ENCODE assay signal across 15 mouse cellular contexts in genomic region chrX:101732644-101733043, GRCm38 (mm10). TPM values are rescaled to one million over a fixed set of nuclear protein-coding genes. Genes with fewer than 3 reads are reported as not detected.
"Had no signal": no experiment of that assay in that cellular context is flagged by ENCODE, and none has a peak within 500 bp of the region (broad histone marks: within the 10 kb centered on the region; RNA-seq: fewer than 3 reads in every experiment).

No protein-coding gene starts in this region.

- H3K4me2 ChIP-seq: hindbrain, embryonic 13.5 days; limb, embryonic 12.5 days; liver, embryonic 13.5 days; lung, embryonic 15.5 days; midbrain, embryonic 13.5 days; stomach, embryonic 15.5 days had no signal

- DNase-seq: kidney, adult 9 months; kidney, postnatal 4 days; liver; liver, embryonic 13.5 days; liver, postnatal 0 days; lung, postnatal 14 days; right cerebral cortex, adult 18-20 months; right cerebral cortex, postnatal 25 days; thymus, postnatal 36 days had no signal

- H3K4me3 ChIP-seq: hindbrain, embryonic 13.5 days; limb, embryonic 12.5 days; liver, embryonic 13.5 days; lung, embryonic 15.5 days; midbrain, embryonic 13.5 days; stomach, embryonic 15.5 days had no signal

- H3K9me3 ChIP-seq: hindbrain, embryonic 13.5 days; limb, embryonic 12.5 days; liver, embryonic 13.5 days; lung, embryonic 15.5 days; midbrain, embryonic 13.5 days; stomach, embryonic 15.5 days had no signal

- H3K27ac ChIP-seq: hindbrain, embryonic 13.5 days; limb, embryonic 12.5 days; liver, embryonic 13.5 days; lung, embryonic 15.5 days; midbrain, embryonic 13.5 days; stomach, embryonic 15.5 days had no signal

- H3K27me3 ChIP-seq: liver, embryonic 13.5 days; lung, embryonic 15.5 days; stomach, embryonic 15.5 days had no signal

- H3K4me1 ChIP-seq: hindbrain, embryonic 13.5 days; limb, embryonic 12.5 days; liver, embryonic 13.5 days; midbrain, embryonic 13.5 days; stomach, embryonic 15.5 days had no signal

- ATAC-seq: liver, postnatal 0 days; midbrain, embryonic 13.5 days had no signal

- H3K36me3 ChIP-seq: hindbrain, embryonic 13.5 days; limb, embryonic 12.5 days; liver, embryonic 13.5 days; lung, embryonic 15.5 days; midbrain, embryonic 13.5 days; stomach, embryonic 15.5 days had no signal

- H3K9ac ChIP-seq: hindbrain, embryonic 13.5 days; limb, embryonic 12.5 days; liver, embryonic 13.5 days; liver, postnatal 0 days; lung, embryonic 15.5 days; midbrain, embryonic 13.5 days; stomach, embryonic 15.5 days had no signal

RNA-seq across cellular contexts. Expression of gene Cxcr3, which starts 1.4 kb away (rescaled TPM):
- polyA plus RNA-seq: limb, embryonic 12.5 days; neural tube, embryonic 14.5 days had no signal
